Mouse (Mus musculus) ES-Bruce4 (cell line): ENCODE measurements around the gene Nudt2.

Experiments used
- CTCF ChIP-seq: IDR thresholded peaks from one replicate; pipeline ENCODE4 v1.8.1; 2011; ENCODE audit warnings: low read depth, low read length
- EP300 ChIP-seq: IDR thresholded peaks from 2 replicates; pipeline ENCODE4 v1.6.1; 2011; ENCODE audit warnings: low read depth, low read length; ENCODE audit not compliant: insufficient read depth
- POLR2A ChIP-seq: IDR thresholded peaks from one replicate; pipeline ENCODE4 v1.8.1; 2011; ENCODE audit warnings: low read length; ENCODE audit not compliant: insufficient read depth

- TF ChIP-seq POLR2A (no peak), CTCF (no peak), EP300 (no peak)
These were observed 5.2 kb downstream of the Nudt2 start for GRCm38 (mm10) chr4:41470051-41470683.
